Mouse (Mus musculus) embryonic stem cell, embryonic (primary cell): ENCODE data around the gene Gnb3.

ENCODE experiments used
- CTCF ChIA-PET, 4 experiments: fragments of 300-600 bp in 2 of 4; fragments of 350-600 bp in 2 of 4; sonication (Branson Sonifier 250); formaldehyde crosslinking; loops; one replicate each; lab custom pipeline; 2022; ENCODE audit warnings: inconsistent platforms in 2 of 4; lab: Charles Lee
- POLR2A ChIA-PET, 4 experiments: fragments of 300-600 bp in 2 of 4; fragments of 350-600 bp in 2 of 4; sonication (Branson Sonifier 250); formaldehyde crosslinking; loops; one replicate each; lab custom pipeline; 2022; ENCODE audit warnings: antibody characterized with exemption in 4 of 4, inconsistent platforms in 1 of 4; lab: Charles Lee

Gene Gnb3

DNA sequence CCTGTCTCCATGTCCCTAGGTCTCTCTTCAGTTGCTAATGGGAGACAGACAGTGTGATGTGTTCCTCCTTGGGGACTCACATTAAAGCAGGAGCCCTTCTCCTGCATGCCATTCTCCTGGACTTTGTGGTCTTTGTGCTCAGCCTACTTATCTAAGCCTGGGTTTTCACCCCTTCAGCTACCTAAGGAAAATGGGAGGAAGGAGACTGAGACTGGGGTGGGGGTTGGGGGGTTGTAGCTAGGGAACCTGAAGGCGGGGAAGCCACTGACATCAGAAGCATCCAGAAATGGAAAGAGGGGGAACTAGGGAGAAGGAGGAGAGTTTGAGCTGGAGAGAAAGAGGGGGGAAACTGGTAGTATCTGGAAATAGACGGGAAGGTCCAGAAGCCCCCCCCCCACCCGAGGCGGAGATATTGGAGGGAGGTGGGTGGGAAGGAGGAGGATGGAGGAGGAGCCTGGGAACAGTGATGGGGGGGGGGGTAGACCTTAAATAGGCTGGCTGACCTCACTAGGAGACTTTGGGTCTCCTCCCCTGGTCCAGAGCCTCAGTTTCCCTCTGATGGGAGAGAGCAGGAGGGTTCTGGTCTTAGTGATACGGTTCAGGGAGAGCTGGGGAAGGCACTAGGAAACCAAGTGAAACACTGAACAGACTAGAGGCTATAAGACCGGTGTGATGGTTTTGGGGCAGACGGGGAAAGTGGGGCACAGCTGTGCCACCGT lies 22.5 kb upstream of the Gnb3 start:
- CTCF ChIA-PET: interaction anchor here (0.6 to 5.6 kb wide), 16 partner anchors 10 to 409 kb away, joined by 3 to 49 read pairs (median 4); partner anchors contain the start of genes Mlf2 (in 4 of the 4) and Cops7a (in 1 of the 4)
- POLR2A ChIA-PET: interaction anchor here in 3 of 4 experiments (0.6 to 3.5 kb wide), 26 partner anchors 8 to 1372 kb away, joined by 3 to 26 read pairs (median 4); partner anchors contain the start of genes Mlf2 (in 2 of the 3), Cd4 (in 1 of the 3), Cdca3 (in 1 of the 3) and Cops7a (in 1 of the 3)

DNA sequence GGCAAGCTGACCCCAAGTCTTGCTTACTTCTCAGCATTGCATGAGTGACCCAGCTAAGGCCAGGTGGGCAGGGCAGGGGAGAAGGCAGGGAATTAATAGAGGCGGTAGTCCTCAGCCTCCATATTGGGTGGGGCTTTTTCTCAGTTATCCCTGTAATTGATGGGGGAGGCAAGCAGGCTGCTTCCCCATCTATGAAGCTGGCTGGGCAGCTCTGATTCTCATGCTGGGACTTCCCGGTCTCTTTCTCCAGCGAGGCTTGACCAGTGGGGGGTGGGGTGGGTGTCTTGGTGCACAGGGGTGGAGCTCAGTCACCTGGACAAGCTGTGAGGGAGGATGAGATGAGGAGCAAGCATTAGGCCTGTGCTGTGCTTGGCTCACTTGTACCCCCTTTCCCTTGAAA lies 21.7 kb upstream of the Gnb3 start:
- ChIA-PET CTCF (interaction anchor here in 3 of 4 experiments (0.7 to 5.6 kb wide), 7 partner anchors 15 to 146 kb away, joined by 3 to 49 read pairs (median 4); partner anchors contain the start of gene Mlf2 (in 2 of the 3)), POLR2A (interaction anchor here (0.5 to 3.3 kb wide), 19 partner anchors 9 to 300 kb away, joined by 3 to 31 read pairs (median 4); partner anchors contain the start of genes Cd4 (in 1 of the 4), Cdca3 (in 1 of the 4), Cops7a (in 1 of the 4) and Grcc10 (in 1 of the 4))

DNA sequence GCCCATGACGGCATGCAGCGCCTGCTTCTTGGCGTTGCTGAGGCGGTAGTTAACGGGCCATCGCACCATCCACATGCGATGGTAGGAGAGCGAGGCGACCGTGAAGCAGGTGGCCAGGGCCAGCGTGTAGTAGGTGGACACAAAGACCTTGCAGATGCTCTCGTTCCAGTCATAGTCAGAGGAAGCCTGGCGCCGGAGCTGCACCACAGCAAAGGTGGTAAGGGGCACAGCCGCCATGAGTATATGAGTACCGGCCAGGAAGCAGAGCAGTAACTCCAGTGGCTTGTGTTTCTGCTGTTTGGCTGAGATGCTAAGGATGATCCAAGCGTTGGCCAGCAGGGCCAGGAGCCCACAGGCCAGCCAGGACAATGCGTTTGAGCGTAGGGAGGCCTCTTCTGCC lies 21.2 kb upstream of the Gnb3 start:
- CTCF ChIA-PET: interaction anchor here in 2 of 4 experiments (0.7 to 5.6 kb wide), 5 partner anchors 14 to 69 kb away, joined by 3 to 49 read pairs (median 9); partner anchors contain the start of gene Mlf2 (in 1 of the 2)
- POLR2A ChIA-PET: interaction anchor here (0.7 to 3.3 kb wide), 16 partner anchors 10 to 301 kb away, joined by 3 to 31 read pairs (median 7); partner anchors contain the start of genes Mlf2 (in 3 of the 4), Cd4 (in 1 of the 4), Cdca3 (in 1 of the 4) and Grcc10 (in 1 of the 4)

DNA sequence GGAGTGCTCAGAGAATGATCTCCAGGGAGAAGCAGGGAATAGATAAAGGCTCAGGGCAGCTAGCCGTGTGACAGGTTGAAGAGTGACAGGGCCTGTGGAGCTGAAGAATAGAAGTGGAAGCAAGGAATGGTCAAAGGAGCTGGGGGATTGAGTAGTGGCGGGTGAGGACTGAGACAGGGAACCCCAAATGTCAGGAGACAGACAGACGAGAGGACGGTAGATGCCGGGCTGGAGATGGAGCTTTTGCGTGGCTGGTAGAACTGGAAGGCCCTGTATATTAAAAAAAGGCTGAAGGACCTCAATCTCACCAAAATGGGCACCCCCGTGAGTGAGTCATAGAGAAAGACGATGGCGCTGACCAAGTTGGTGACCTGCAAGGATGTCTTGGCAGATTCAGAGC lies 20.4 kb upstream of the Gnb3 start:
- POLR2A ChIA-PET: interaction anchor here in 3 of 4 experiments (0.6 to 3.3 kb wide), 31 partner anchors 10 to 618 kb away, joined by 3 to 31 read pairs (median 5); partner anchors contain the start of genes Mlf2 (in 3 of the 3), Cdca3 (in 2 of the 3), Usp5 (in 2 of the 3) and Cops7a (in 1 of the 3)

DNA sequence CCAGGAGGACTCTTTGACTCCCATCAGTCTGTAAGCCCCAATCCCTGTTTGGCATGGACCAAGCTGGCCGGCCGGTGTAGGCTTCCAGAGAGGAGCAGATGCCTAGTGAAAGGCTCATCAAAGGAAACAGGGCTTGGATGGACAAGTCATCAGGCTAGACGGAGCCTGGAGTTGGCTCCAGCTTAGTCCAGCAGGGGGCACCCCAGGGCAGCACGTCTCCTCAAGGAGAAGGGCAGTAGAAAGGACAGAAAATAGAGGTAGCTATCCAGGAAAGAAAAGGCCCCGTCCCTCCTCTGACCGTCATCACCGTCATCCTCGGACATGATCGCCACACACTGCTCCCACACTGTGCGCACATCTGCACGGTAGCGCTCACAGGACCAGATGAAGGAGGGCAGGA lies 19.6 kb upstream of the Gnb3 start:
- ChIA-PET POLR2A (interaction anchor here in 3 of 4 experiments (0.5 to 3.3 kb wide), 46 partner anchors 9 to 619 kb away, joined by 3 to 31 read pairs (median 4); partner anchors contain the start of genes Cdca3 (in 3 of the 3), Mlf2 (in 3 of the 3), Cops7a (in 2 of the 3) and Usp5 (in 2 of the 3)), CTCF (interaction anchor here (0.6 to 5.6 kb wide), 89 partner anchors 9 to 415 kb away, joined by 3 to 49 read pairs (median 4); partner anchors contain the start of genes Mlf2 (in 4 of the 4), Cdca3 (in 2 of the 4), Cops7a (in 2 of the 4) and Lpar5 (in 1 of the 4))

More for the DNA sequence above, 20.4 kb upstream of the Gnb3 start:
- CTCF ChIA-PET: interaction anchor here (0.6 to 5.6 kb wide), 50 partner anchors 10 to 230 kb away, joined by 3 to 49 read pairs (median 5); partner anchors contain the start of genes Mlf2 (in 4 of the 4), Cops7a (in 2 of the 4), Cdca3 (in 1 of the 4) and Lpar5 (in 1 of the 4)

DNA sequence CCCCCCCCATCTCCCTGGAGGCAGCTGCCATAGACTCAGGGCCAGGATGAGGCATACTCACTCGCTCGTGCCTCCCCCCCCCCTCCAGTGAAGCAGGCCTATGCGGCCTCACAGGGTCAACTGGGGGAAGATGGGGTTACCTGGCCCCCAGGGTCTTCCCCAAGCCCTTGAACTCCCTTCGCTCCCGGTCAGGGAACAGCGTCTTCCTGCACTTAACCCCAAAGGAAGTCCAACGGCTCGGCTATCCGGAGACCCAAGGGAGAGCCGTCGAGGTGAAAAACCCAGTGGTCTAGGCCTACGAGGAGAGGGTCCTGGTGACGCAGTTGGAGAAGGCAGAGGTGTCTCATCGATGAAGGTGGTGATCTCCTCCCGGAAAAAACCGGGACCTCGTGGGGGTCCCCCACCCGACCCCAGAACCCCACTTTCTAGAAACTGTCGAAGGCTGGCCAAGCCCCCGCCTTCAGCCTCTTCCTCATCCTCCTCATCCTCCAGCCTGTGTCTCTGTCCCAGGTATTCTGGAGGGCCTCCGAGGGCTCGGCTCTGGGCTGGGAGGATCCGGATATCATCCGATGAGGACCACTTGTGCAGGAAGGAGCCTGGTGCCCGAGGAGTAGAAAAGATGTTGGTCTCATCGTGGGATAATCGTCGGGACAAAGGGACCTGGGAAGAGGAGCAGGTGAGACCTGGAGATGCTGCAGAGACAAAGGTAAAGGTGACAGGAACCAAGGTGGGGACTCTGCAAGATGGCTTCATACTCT lies 18.7 kb upstream of the Gnb3 start:
- CTCF ChIA-PET: interaction anchor here in 3 of 4 experiments (0.9 to 5.6 kb wide), 8 partner anchors 8 to 223 kb away, joined by 3 to 49 read pairs (median 12); partner anchors contain the start of gene Cdca3 (in 1 of the 3)
- POLR2A ChIA-PET: interaction anchor here in 3 of 4 experiments (0.7 to 3.3 kb wide), 11 partner anchors 8 to 120 kb away, joined by 3 to 31 read pairs (median 9); partner anchors contain the start of genes Cdca3 (in 1 of the 3), Grcc10 (in 1 of the 3), Mlf2 (in 1 of the 3) and Usp5 (in 1 of the 3)

DNA sequence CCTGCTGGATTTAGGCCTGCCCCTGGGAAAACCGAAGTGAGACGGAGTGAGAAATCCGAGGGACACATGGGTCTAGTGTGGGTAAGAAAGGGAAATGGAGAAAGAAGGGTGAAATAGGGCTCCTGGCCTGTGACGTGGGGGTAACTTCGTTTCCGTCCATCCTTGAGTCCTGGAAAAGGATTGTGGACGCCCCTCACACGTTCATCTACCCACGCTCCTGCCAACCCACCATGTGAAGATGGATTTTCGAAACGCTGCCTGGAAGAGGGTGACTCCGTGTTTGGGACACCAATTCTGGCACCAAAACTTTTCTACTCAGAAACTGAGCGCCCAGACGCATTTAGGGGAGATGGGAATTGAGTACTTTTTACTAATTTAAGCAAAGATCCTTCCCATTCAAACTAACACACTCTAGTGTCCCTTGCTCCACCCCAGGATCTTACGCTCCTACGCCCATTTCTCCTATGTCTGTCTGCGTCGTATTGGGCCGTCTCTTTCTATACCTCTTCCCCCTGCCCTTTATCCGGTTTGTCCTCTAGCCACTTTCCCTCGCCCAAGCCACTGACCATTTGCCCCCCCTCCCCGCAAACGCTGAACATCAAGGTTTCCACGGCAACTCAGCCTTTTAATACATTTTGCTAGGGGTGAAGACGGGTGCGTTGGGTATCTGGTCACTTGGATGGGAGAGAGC lies 17.9 kb upstream of the Gnb3 start:
- ChIA-PET CTCF (interaction anchor here (0.6 to 3.8 kb wide), 22 partner anchors 8 to 417 kb away, joined by 3 to 42 read pairs (median 10); partner anchors contain the start of genes Mlf2 (in 3 of the 4), Cdca3 (in 1 of the 4) and Usp5 (in 1 of the 4)), POLR2A (interaction anchor here (0.6 to 3.7 kb wide), 19 partner anchors 9 to 146 kb away, joined by 3 to 27 read pairs (median 6); partner anchors contain the start of genes Mlf2 (in 3 of the 4), Emg1 (in 1 of the 4), Grcc10 (in 1 of the 4) and Phb2 (in 1 of the 4))

DNA sequence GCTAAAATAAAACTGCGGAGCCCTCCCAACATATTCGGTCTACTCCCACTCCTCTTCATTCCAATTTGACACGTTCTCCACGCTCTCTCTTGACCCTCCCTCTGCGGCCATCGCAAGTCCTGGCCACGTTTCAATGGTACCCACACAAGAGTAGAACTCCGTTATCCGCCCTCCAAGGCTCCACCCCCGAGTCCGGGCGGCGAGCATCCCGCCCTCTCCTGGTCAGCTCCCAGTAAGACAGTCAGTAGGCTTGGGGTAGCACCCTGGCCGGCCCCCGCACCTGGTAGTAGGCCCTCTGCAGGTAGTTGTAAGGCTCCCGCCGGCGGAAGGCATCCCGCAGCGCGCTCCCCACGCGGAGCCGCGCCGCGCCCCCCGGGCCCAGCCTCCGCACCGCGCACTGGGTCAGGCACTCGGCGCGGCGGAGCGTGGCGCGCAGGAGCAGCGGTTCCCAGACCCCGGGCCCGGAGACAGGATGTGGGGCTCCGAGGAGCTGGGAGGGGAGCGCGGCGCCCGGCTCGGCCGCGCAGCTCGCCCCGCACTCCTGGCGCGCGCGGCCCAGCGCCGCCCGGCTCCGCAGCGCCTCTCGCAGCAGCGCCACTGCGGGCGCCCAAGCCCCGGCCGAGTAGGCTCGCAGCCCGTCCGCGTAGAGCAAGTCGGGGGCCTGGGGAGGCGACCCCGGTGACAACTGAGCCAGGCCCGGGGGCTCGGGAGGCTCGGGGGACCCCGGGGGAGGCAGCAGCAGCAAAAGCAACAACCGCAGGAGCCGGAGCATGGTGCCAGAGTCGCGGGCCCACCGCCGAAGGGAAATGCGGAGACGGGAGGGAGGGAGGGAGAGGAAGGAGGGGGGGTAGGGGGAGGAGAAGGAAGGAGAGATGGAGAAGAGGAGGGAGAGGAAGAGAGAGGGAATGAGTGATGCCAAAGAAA lies 17.1 kb upstream of the Gnb3 start, which contains the start of gene P3h3:
Gene P3h3 (minus strand): TSS at position 837 of the 924 bp plus-strand sequence.
- ChIA-PET CTCF (interaction anchor here (0.5 to 3.8 kb wide), 39 partner anchors 10 to 500 kb away, joined by 3 to 42 read pairs (median 5); partner anchors contain the start of genes Mlf2 (in 3 of the 4), Cdca3 (in 1 of the 4), Gnb3 (in 1 of the 4) and Pex5 (in 1 of the 4)), POLR2A (interaction anchor here (0.5 to 3.9 kb wide), 40 partner anchors 10 to 246 kb away, joined by 3 to 28 read pairs (median 5); partner anchors contain the start of genes Cdca3 (in 3 of the 4), Mlf2 (in 3 of the 4), Usp5 (in 3 of the 4) and Emg1 (in 1 of the 4))

DNA sequence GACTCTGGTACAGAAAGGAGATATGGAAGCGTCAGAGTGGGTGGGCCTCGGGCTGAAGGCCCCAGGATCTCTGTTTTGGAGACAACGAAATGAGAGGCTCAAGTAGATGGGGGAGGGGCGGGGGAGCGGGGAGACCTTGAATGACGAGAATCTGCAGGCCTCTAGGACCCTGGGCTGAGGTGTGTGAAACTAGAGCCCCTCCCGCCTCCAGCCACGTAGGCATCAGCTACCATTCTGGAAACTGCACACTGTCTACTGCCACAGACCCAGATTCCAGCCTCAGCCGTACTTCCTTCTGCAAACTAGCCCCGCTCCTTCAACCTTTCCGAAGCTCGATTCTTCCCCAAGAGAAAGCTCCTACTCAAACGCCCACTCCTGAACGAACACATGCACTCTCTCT lies 16.2 kb upstream of the Gnb3 start:
- ChIA-PET POLR2A (interaction anchor here (0.5 to 3.9 kb wide), 44 partner anchors 9 to 376 kb away, joined by 3 to 28 read pairs (median 5); partner anchors contain the start of genes Cdca3 (in 3 of the 4), Usp5 (in 3 of the 4), Grcc10 (in 2 of the 4) and Mlf2 (in 2 of the 4)), CTCF (interaction anchor here (0.5 to 3.8 kb wide), 36 partner anchors 9 to 499 kb away, joined by 3 to 42 read pairs (median 5); partner anchors contain the start of genes Mlf2 (in 3 of the 4), Cdca3 (in 1 of the 4), Gnb3 (in 1 of the 4) and Usp5 (in 1 of the 4))

DNA sequence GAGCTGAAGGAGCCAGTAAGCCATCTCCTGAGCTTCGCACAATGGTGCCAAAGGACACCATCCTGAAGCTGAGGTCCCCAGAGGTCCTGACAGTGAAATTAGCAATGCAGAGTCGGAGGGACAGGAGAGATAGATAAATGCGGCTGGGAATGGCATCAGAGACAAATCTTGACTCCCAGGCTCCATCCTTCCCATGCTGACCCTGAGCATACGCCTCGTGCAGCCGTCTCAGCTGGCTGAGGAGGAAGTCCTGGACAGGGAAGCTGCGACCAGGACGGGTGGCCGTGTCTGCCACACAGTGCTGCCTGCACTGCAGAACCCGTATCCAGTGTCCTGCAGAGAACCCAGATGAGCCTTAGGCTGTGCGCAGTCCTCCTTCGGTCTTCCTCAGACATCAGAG lies 14.6 kb upstream of the Gnb3 start:
- CTCF ChIA-PET: interaction anchor here in 2 of 4 experiments (0.7 to 3.8 kb wide), 6 partner anchors 8 to 76 kb away, joined by 3 to 42 read pairs (median 21); partner anchors contain the start of gene Mlf2 (in 1 of the 2)
- POLR2A ChIA-PET: interaction anchor here (0.5 to 3.9 kb wide), 16 partner anchors 8 to 235 kb away, joined by 3 to 28 read pairs (median 6); partner anchors contain the start of genes Gpr162 (in 2 of the 4), Mlf2 (in 2 of the 4), Cdca3 (in 1 of the 4) and Usp5 (in 1 of the 4)

DNA sequence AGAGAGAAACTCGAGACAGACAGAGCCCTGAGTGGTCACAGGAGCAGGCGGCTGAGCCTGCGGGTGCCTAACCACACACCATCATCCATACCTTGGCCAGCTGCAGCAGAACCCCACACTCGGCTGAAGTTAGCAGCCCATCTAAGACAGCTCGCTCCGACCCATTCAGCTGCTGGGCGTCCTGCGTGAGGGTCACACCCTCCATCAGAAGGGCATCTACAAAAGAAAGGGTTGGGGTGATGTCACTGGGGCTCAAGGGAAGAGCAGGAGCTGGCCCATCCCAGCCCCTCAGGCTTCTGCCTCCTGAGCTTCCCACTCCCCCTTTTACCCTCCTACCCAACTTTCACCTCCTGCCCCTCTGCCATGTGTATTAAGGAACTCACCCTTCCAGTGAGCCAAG lies 10.5 kb upstream of the Gnb3 start:
- ChIA-PET CTCF (interaction anchor here (0.5 to 3.1 kb wide), 33 partner anchors 9 to 231 kb away, joined by 3 to 24 read pairs (median 5); partner anchors contain the start of genes Gnb3 (in 3 of the 4), Cdca3 (in 2 of the 4), Mlf2 (in 2 of the 4) and Acrbp (in 1 of the 4)), POLR2A (interaction anchor here (0.5 to 8.2 kb wide), 52 partner anchors 9 to 315 kb away, joined by 3 to 77 read pairs (median 4); partner anchors contain the start of genes Cdca3 (in 3 of the 4), Mlf2 (in 3 of the 4), Usp5 (in 3 of the 4) and Grcc10 (in 2 of the 4))

DNA sequence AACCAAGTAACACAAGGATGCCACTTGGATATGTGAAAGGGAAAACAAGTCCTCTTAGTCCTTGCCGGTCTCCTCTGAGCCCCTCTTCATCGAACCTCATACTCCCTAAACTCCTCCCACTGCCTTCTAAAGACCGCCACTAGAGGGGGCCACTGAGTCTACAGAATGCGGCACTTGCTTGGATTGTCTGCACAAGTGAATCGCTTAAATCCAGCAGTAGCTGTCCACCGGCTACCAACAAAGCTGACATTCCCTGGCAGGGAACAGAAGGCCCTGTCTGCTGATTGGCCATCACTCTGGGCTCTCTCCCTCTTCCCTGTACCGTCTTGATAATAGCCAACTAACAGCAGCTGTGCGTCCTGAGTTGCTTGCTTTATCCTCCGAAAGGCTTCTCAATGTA lies 7.2 kb upstream of the Gnb3 start:
- ChIA-PET CTCF (interaction anchor here (0.5 to 3.3 kb wide), 106 partner anchors 9 to 587 kb away, joined by 3 to 49 read pairs (median 4); partner anchors contain the start of genes Mlf2 (in 4 of the 4), P3h3 (in 3 of the 4), Cdca3 (in 2 of the 4) and Gpr162 (in 2 of the 4)), POLR2A (interaction anchor here in 3 of 4 experiments (0.6 to 8.2 kb wide), 48 partner anchors 8 to 433 kb away, joined by 3 to 87 read pairs (median 4); partner anchors contain the start of genes Cdca3 (in 3 of the 3), Emg1 (in 2 of the 3), Mlf2 (in 2 of the 3) and Phb2 (in 2 of the 3))

DNA sequence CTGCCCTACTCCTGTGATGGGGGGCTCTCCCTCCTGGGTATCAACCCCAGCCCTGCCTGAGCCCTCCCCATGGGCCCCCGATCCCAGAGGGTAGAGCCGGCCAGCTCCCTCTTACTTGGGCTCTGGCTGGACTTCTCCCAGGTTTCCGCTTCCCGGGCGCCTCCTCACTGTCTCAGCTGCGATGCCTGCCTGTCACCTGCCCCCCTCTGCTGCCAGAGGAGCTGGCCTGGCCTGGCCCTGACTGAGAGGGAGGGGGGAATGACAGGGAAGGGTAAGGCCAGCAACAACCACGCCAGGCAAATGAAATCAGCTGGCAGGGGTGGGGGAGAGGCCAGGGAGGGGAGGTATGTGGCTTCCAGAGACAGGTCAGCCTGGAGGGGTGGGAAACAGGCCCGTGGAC lies 270 bp downstream of the Gnb3 start:
- CTCF ChIA-PET: interaction anchor here (0.5 to 1.8 kb wide), 10 partner anchors 10 to 322 kb away, joined by 3 to 6 read pairs (median 4); partner anchors contain the start of genes Cdca3 (in 2 of the 4) and Usp5 (in 2 of the 4)
- POLR2A ChIA-PET: interaction anchor here (0.6 to 28.9 kb wide), 23 partner anchors 8 to 365 kb away, joined by 3 to 601 read pairs (median 4); partner anchors contain the start of genes Cdca3 (in 2 of the 4), Grcc10 (in 2 of the 4), Spsb2 (in 2 of the 4) and Usp5 (in 2 of the 4)
